Mouse (Mus musculus) liver, postnatal 0 days (tissue): Measurements from ENCODE around the gene Ttc38. TPM values are rescaled to one million over a fixed set of nuclear protein-coding genes. Genes with fewer than 3 reads are reported as not detected.

Experiments used
- ATAC-seq: fragments of 200-750 bp; cut with Nextera tagmentation; 2 replicates; pipeline ENCODE4 v1.8.0; 2017; ENCODE audit warnings: mild to moderate bottlenecking, moderate library complexity
- DNase-seq: peaks from one replicate; pipeline ENCODE4 v3.0.0-alpha.2; 2016
- H3K27ac ChIP-seq: fragments of 300-500 bp; sonication (generic); 2 replicates; pipeline ENCODE4 v1.5.1; 2014; ENCODE audit warnings: antibody characterized with exemption, moderate library complexity, mild to moderate bottlenecking, low read depth
- H3K27me3 ChIP-seq: fragments of 300-500 bp; sonication (generic); 2 replicates; pipeline ENCODE4 v1.6.1; 2014; ENCODE audit warnings: low read length, control low read depth, mixed read lengths; ENCODE audit not compliant: insufficient read depth
- H3K36me3 ChIP-seq: fragments of 300-500 bp; sonication (generic); replicated peaks from 2 replicates; pipeline ENCODE4 v1.6.1; 2014; ENCODE audit warnings: mild to moderate bottlenecking, control low read depth, low read length, moderate library complexity, mixed read lengths; ENCODE audit not compliant: insufficient read depth
- H3K4me1 ChIP-seq: fragments of 300-500 bp; sonication (generic); 2 replicates; pipeline ENCODE4 v1.6.1; 2014; ENCODE audit warnings: antibody characterized with exemption, mild to moderate bottlenecking, control low read depth; ENCODE audit not compliant: insufficient read depth
- H3K4me2 ChIP-seq: fragments of 300-500 bp; sonication (generic); 2 replicates; pipeline ENCODE4 v1.6.1; 2014; ENCODE audit warnings: low read depth, mild to moderate bottlenecking, low read length, moderate library complexity, mixed read lengths
- H3K4me3 ChIP-seq: fragments of 300-500 bp; sonication (generic); 2 replicates; pipeline ENCODE4 v1.5.1; 2014; ENCODE audit warnings: low read depth, low read length
- H3K9ac ChIP-seq: fragments of 300-500 bp; sonication (generic); replicated peaks from 2 replicates; pipeline ENCODE4 v1.6.1; 2014; ENCODE audit warnings: mild to moderate bottlenecking, moderate library complexity
- H3K9me3 ChIP-seq: fragments of 300-500 bp; sonication (generic); 2 replicates; pipeline ENCODE4 v1.6.1; 2016; ENCODE audit warnings: mild to moderate bottlenecking, control low read depth, low read length, mixed read lengths
- CTCF ChIP-seq: sonication (generic); IDR thresholded peaks from 2 replicates; pipeline ENCODE4 v1.5.1; 2016; ENCODE audit warnings: antibody characterized with exemption, low read depth
- EP300 ChIP-seq: IDR thresholded peaks from 2 replicates; pipeline ENCODE4 v1.6.1; 2016; ENCODE audit warnings: antibody characterized with exemption, low read depth, mild to moderate bottlenecking
- WGBS: fragments of 180-500 bp; shearing (Covaris S2); extraction: QIAGEN DNeasy Blood & Tissue Kit; methylation state at CpG from one replicate; pipeline ENCODE4 v1.1.7; 2014; ENCODE audit not compliant: insufficient replicate concordance; 5-methylcytosine and 5-hydroxymethylcytosine counted together
- polyA plus RNA-seq: library from polyadenylated mRNA; unstranded; fragments of >200 nt; fragmentation: Nextera tagmentation; extraction: Ambion mirVana; gene quantifications from 2 replicates; pipeline ENCODE4 v1.2.1, GENCODE M21; 2015

Ttc38 gene
- polyA plus RNA-seq, 1 experiment from 2014 or later = 16.2 TPM

GRCm38 (mm10) chr15:85807404-85807803 is 24.7 kb upstream of the Ttc38 start:
- DNase-seq (no peak), ATAC-seq (no peak)
- no peak overlapping the region for H3K27ac ChIP-seq
- no peak overlapping the region for H3K4me3 ChIP-seq
- WGBS = 85% methylated on average over 4 of the region's 4 CpGs
- H3K9ac ChIP-seq = no peak overlapping the region
- H3K9me3 ChIP-seq = no peaks in the 10 kb centered on the region
- TF ChIP-seq EP300 (no peak), CTCF (no peak)
- peaks cover 9% of the 10 kb centered on the region for H3K4me1 ChIP-seq
- H3K4me2 ChIP-seq = no peak overlapping the region
- H3K36me3 ChIP-seq = no peaks in the 10 kb centered on the region
- no peaks in the 10 kb centered on the region for H3K27me3 ChIP-seq

- Histone ChIP-seq H3K27ac (no peak overlapping the region), H3K4me1 (peaks cover 9% of the 10 kb centered on the region), H3K9me3 (no peaks in the 10 kb centered on the region), H3K36me3 (no peaks in the 10 kb centered on the region), H3K4me3 (no peak overlapping the region), H3K27me3 (no peaks in the 10 kb centered on the region), H3K9ac (no peak overlapping the region), H3K4me2 (no peak overlapping the region)
- no peak for DNase-seq
- TF ChIP-seq EP300 = no peak
- TF ChIP-seq CTCF = no peak
- ATAC-seq = no peak
- WGBS = 68% methylated on average over 6 of the region's 6 CpGs
These were observed 24.1 kb upstream of the Ttc38 start for GRCm38 (mm10) chr15:85808031-85808430.

- ATAC-seq = no peak
- H3K27ac ChIP-seq = no peak overlapping the region
- H3K27me3 ChIP-seq = no peaks in the 10 kb centered on the region
- no peak for DNase-seq
- H3K4me2 ChIP-seq = no peak overlapping the region
- no peaks in the 10 kb centered on the region for H3K9me3 ChIP-seq
- H3K36me3 ChIP-seq = no peaks in the 10 kb centered on the region
- peaks cover 9% of the 10 kb centered on the region for H3K4me1 ChIP-seq
- no peak overlapping the region for H3K4me3 ChIP-seq
- WGBS = 66% methylated on average over 8 of the region's 8 CpGs
- TF ChIP-seq CTCF (0 out of 2 replicates have a peak, but pooled peaks have one; percentile 2), EP300 (no peak)
- no peak overlapping the region for H3K9ac ChIP-seq
These were observed 23.7 kb upstream of the Ttc38 start for GRCm38 (mm10) chr15:85808434-85808833.

GRCm38 (mm10) chr15:85809091-85809490 is 23.0 kb upstream of the Ttc38 start:
- DNase-seq (no peak), ATAC-seq (no peak)
- Histone ChIP-seq H3K27ac (no peak overlapping the region), H3K4me1 (peaks cover 9% of the 10 kb centered on the region), H3K36me3 (no peaks in the 10 kb centered on the region), H3K4me2 (no peak overlapping the region), H3K27me3 (no peaks in the 10 kb centered on the region), H3K4me3 (no peak overlapping the region), H3K9ac (no peak overlapping the region), H3K9me3 (no peaks in the 10 kb centered on the region)
- 67% methylated on average over 12 of the region's 12 CpGs for WGBS
- no peak for TF ChIP-seq EP300
- TF ChIP-seq CTCF = no peak

GRCm38 (mm10) chr15:85810462-85810805 is 21.7 kb upstream of the Ttc38 start:
- DNase-seq (no peak), ATAC-seq (no peak)
- Histone ChIP-seq H3K27ac (peak overlapping the region; percentile 85), H3K4me2 (peak overlapping the region; percentile 91), H3K9ac (peak overlapping the region; percentile 83), H3K4me3 (peak overlapping the region; percentile 82), H3K9me3 (no peaks in the 10 kb centered on the region), H3K36me3 (no peaks in the 10 kb centered on the region), H3K4me1 (peaks cover 9% of the 10 kb centered on the region), H3K27me3 (no peaks in the 10 kb centered on the region)
- 70% methylated on average over 5 of the region's 5 CpGs for WGBS
- TF ChIP-seq EP300 (no peak), CTCF (no peak)

- peak; percentile 85 for ATAC-seq
- peak overlapping the region; percentile 91 for H3K4me2 ChIP-seq
- peaks cover 9% of the 10 kb centered on the region for H3K4me1 ChIP-seq
- peak overlapping the region; percentile 82 for H3K4me3 ChIP-seq
- WGBS = 2% methylated on average over 36 of the region's 36 CpGs
- TF ChIP-seq EP300 (no peak), CTCF (peak; percentile 54)
- H3K9ac ChIP-seq = peak overlapping the region; percentile 83
- H3K9me3 ChIP-seq = 0 out of 2 replicates have a peak, but pooled peaks cover 2% of the 10 kb centered on the region
- peak; percentile 49 for DNase-seq
- no peaks in the 10 kb centered on the region for H3K36me3 ChIP-seq
- no peaks in the 10 kb centered on the region for H3K27me3 ChIP-seq
- peak overlapping the region; percentile 85 for H3K27ac ChIP-seq
These were observed 21.1 kb upstream of the Ttc38 start for GRCm38 (mm10) chr15:85810806-85811521.
